Mouse (Mus musculus): ENCODE data around the gene Iqgap1. TPM values are rescaled to one million over a fixed set of nuclear protein-coding genes. Genes with fewer than 3 reads are reported as not detected.

The Iqgap1 gene
- polyA plus RNA-seq, 1 experiment from 2014 or later = 103 TPM

DNA sequence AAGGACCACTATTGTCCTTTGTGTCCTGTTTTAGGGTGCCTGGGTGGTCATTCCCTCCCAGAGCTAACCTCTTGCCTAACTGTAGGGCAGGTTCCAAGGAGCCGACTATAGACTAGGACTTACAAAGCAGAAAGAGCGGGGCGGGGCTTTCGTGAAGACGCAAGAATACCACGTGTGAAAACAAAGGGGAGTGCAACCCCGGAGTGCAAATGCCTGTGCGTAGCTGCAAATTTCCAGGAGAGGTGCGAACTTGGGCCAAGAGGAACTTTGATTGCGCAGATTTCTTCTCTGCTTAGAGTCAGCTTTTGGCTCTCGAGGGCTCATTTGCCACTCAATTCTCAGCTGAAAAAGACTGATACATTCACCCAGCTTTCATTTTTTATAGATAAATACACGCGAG, 34.5 kb upstream of the Iqgap1 start:
- ChIA-PET POLR2A (interaction anchor here (0.7 to 0.9 kb wide), 2 partner anchors 41 to 205 kb away, joined by 3 read pairs; partner anchors contain the start of gene Wdr73), CTCF (interaction anchor here (1.0 to 1.2 kb wide), 3 partner anchors 119 to 295 kb away, joined by 3 read pairs; no protein-coding TSS in a partner anchor)
- H3K27me3 ChIP-seq = no peaks in the 10 kb centered on the region
- no peak for TF ChIP-seq CTCF (IDR thresholded peaks at IDR 0.05)
- in situ Hi-C loops (cut with MboI; ENCODE audit: low pct_unique_long_range_greater_than_20kb) = no loop called here
- ATAC-seq (no peak), DNase-seq (ENCODE audit: low read depth, low spot score) (no peak)

DNA sequence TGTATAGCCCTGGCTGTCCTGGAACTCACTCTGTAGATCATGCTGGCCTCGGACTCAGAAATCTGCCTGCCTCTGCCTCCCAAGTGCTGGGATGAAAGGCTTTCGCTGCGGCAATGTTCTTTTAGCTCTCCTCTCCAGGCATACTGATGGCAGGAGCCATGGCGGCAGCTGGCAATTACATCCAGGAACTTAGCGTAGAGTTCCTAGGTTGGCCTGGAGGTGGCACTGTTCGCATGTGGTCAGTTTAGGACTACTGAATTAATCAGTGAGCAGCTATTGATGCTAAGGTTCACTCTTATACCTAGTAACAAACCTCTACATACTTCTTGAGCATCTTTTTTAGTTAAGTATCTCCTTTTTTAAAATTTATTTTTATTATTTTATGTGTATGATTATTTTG, 31.4 kb upstream of the Iqgap1 start:
- ATAC-seq (peak; percentile 24), DNase-seq (ENCODE audit: low read depth, low spot score) (no peak)
- no peaks in the 10 kb centered on the region for H3K27me3 ChIP-seq
- peak; percentile 75 for TF ChIP-seq CTCF (IDR thresholded peaks at IDR 0.05)
- CTCF ChIA-PET = interaction anchor here (0.6 to 1.6 kb wide), 12 partner anchors 19 to 298 kb away, joined by 3 to 8 read pairs (median 4); partner anchors contain the start of gene Wdr73
- POLR2A ChIA-PET = interaction anchor here (0.6 kb wide), 1 partner anchor 23 kb away, joined by 3 read pairs; no protein-coding TSS in a partner anchor
- in situ Hi-C loops (cut with MboI; ENCODE audit: low pct_unique_long_range_greater_than_20kb) = loop anchor here (5.0 kb wide), 1 partner anchor 300 kb away; no protein-coding TSS in a partner anchor

GRCm38 (mm10) chr7:80855316-80855715, 29.5 kb upstream of the Iqgap1 start:
- CTCF ChIA-PET = no interaction called here
- no peak for DNase-seq (ENCODE audit: low read depth, low spot score)
- no peak for TF ChIP-seq CTCF (IDR thresholded peaks at IDR 0.05)
- in situ Hi-C loops (cut with MboI; ENCODE audit: low pct_unique_long_range_greater_than_20kb) = loop anchor here (5.0 kb wide), 1 partner anchor 302 kb away; no protein-coding TSS in a partner anchor
- H3K27me3 ChIP-seq = no peaks in the 10 kb centered on the region
- POLR2A ChIA-PET = interaction anchor here (1.3 kb wide), 1 partner anchor 60 kb away, joined by 3 read pairs; no protein-coding TSS in a partner anchor
- ATAC-seq = no peak

DNA sequence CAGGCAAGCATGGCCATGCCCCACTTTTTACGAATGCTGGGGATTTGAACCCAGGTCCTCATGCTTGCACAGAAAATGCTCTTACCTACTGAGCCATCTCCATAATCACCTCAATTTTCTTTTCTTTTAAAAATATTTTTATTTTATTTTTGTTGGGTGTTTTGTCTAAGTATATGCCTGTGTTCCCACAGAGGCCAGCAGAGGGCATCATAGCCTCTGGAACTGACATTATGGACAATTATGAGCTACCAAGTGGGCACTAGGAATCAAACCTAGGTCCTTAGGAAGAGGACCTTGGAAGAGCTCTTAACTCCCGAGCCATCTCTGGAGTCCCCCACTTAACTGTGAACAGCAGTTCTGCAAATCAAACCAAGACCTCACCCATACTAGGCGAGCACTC, 27.4 kb upstream of the Iqgap1 start:
- peak; percentile 69 for TF ChIP-seq CTCF (IDR thresholded peaks at IDR 0.05)
- H3K27me3 ChIP-seq = no peaks in the 10 kb centered on the region
- no peak for ATAC-seq
- ChIA-PET CTCF (interaction anchor here (0.6 to 1.7 kb wide), 4 partner anchors 109 to 129 kb away, joined by 3 to 7 read pairs (median 3); no protein-coding TSS in a partner anchor), POLR2A (no interaction called here)
- no peak for DNase-seq (ENCODE audit: low read depth, low spot score)
- in situ Hi-C loops (cut with MboI; ENCODE audit: low pct_unique_long_range_greater_than_20kb) = loop anchor here (5.0 kb wide), 1 partner anchor 116 kb away; no protein-coding TSS in a partner anchor

- H3K27me3 ChIP-seq = no peaks in the 10 kb centered on the region
- no peak for ATAC-seq
- in situ Hi-C loops (cut with MboI; ENCODE audit: low pct_unique_long_range_greater_than_20kb) = loop anchor here (5.0 kb wide), 1 partner anchor 113 kb away; no protein-coding TSS in a partner anchor
- CTCF ChIA-PET = interaction anchor here (0.7 to 3.7 kb wide), 9 partner anchors 49 to 126 kb away, joined by 3 to 24 read pairs (median 6); no protein-coding TSS in a partner anchor
- POLR2A ChIA-PET = interaction anchor here (0.6 kb wide), 1 partner anchor 101 kb away, joined by 3 read pairs; no protein-coding TSS in a partner anchor
- DNase-seq (ENCODE audit: low read depth, low spot score) = no peak
- TF ChIP-seq CTCF (IDR thresholded peaks at IDR 0.05) = no peak
Observed at GRCm38 (mm10) chr7:80850520-80850919, 24.7 kb upstream of the Iqgap1 start.

- TF ChIP-seq CTCF (IDR thresholded peaks at IDR 0.05) = peak; percentile 82
- in situ Hi-C loops (cut with MboI; ENCODE audit: low pct_unique_long_range_greater_than_20kb) = loop anchor here (5.0 to 25.0 kb wide), 2 partner anchors 112 to 462 kb away; partner anchors contain the start of gene Fes
- DNase-seq (ENCODE audit: low read depth, low spot score) (no peak), ATAC-seq (peak; percentile 71)
- H3K27me3 ChIP-seq = no peaks in the 10 kb centered on the region
- CTCF ChIA-PET = interaction anchor here (0.7 to 3.7 kb wide), 10 partner anchors 10 to 125 kb away, joined by 3 to 24 read pairs (median 5); no protein-coding TSS in a partner anchor
- POLR2A ChIA-PET = interaction anchor here (0.6 kb wide), 1 partner anchor 100 kb away, joined by 3 read pairs; no protein-coding TSS in a partner anchor
Observed at GRCm38 (mm10) chr7:80849710-80850109, 23.9 kb upstream of the Iqgap1 start.

GRCm38 (mm10) chr7:80849267-80849666, 23.5 kb upstream of the Iqgap1 start:
- TF ChIP-seq CTCF (IDR thresholded peaks at IDR 0.05) = no peak
- ChIA-PET CTCF (interaction anchor here (0.9 to 3.7 kb wide), 9 partner anchors 9 to 124 kb away, joined by 3 to 24 read pairs (median 6); no protein-coding TSS in a partner anchor), POLR2A (no interaction called here)
- in situ Hi-C loops (cut with MboI; ENCODE audit: low pct_unique_long_range_greater_than_20kb) = loop anchor here (25.0 kb wide), 1 partner anchor 462 kb away; the partner anchor contains the start of gene Fes
- ATAC-seq = no peak
- no peak for DNase-seq (ENCODE audit: low read depth, low spot score)
- no peaks in the 10 kb centered on the region for H3K27me3 ChIP-seq

- ChIA-PET POLR2A (no interaction called here), CTCF (no interaction called here)
- H3K27me3 ChIP-seq = no peaks in the 10 kb centered on the region
- ATAC-seq (no peak), DNase-seq (ENCODE audit: low read depth, low spot score) (no peak)
- in situ Hi-C loops (cut with MboI; ENCODE audit: low pct_unique_long_range_greater_than_20kb) = loop anchor here (25.0 kb wide), 1 partner anchor 459 kb away; the partner anchor contains the start of gene Fes
- TF ChIP-seq CTCF (IDR thresholded peaks at IDR 0.05) = no peak
Observed at GRCm38 (mm10) chr7:80846709-80847108, 20.9 kb upstream of the Iqgap1 start.

- in situ Hi-C loops (cut with MboI; ENCODE audit: low pct_unique_long_range_greater_than_20kb) = loop anchor here (25.0 kb wide), 1 partner anchor 459 kb away; the partner anchor contains the start of gene Fes
- ATAC-seq = no peak
- DNase-seq (ENCODE audit: low read depth, low spot score) = no peak
- POLR2A ChIA-PET = no interaction called here
- CTCF ChIA-PET = no interaction called here
- no peaks in the 10 kb centered on the region for H3K27me3 ChIP-seq
- TF ChIP-seq CTCF (IDR thresholded peaks at IDR 0.05) = no peak
Observed at GRCm38 (mm10) chr7:80846280-80846678, 20.5 kb upstream of the Iqgap1 start.

DNA sequence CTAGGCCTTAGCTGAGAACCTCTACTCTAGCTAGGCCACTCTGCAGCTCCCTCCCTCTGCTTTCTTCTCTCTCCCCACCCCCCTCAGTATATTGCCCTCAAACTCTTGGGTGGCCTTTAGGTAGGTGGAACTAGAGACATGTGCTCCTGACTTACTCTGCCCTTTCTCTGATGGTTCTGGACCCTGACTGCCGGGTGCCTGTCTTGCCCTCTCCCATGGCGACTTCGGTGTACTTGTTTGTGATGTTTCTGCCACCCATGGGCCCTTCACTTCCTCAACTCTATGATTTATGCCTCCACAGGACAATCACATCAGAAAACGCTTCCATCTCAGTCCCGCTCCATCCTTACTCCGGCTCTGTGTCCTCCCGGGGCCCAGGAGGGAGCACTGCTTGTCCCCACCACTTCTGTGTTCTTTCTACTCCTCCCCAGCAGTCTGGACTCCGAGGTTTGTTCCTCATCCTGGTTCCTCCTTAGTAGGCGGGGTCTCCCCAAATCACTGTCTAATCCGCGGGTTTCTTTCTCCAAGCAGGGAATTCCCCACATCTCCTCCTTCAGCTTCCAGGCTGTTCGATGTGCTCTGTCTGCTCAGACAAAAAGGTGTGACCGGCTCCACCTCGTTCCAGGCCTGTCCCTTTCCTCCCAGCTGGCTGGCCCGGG, 20.0 kb upstream of the Iqgap1 start:
- TF ChIP-seq CTCF (IDR thresholded peaks at IDR 0.05) = no peak
- CTCF ChIA-PET = no interaction called here
- ATAC-seq (no peak), DNase-seq (ENCODE audit: low read depth, low spot score) (no peak)
- in situ Hi-C loops (cut with MboI; ENCODE audit: low pct_unique_long_range_greater_than_20kb) = loop anchor here (25.0 kb wide), 1 partner anchor 458 kb away; the partner anchor contains the start of gene Fes
- no peaks in the 10 kb centered on the region for H3K27me3 ChIP-seq
- POLR2A ChIA-PET = interaction anchor here (0.7 kb wide), 1 partner anchor 266 kb away, joined by 3 read pairs; no protein-coding TSS in a partner anchor
